Mouse (Mus musculus) intestine, postnatal 0 days (tissue): ENCODE measurements around the gene Olfr282. TPM values are rescaled to one million over a fixed set of nuclear protein-coding genes. Genes with fewer than 3 reads are reported as not detected.
"Not testable (repeated sequence)": the region's sequence is repeated elsewhere in the genome, so short reads cannot be mapped to it uniquely, and the experiment has no call there.

ENCODE experiments used
- ATAC-seq: fragments of 200-750 bp; cut with Nextera tagmentation; 2 replicates; pipeline ENCODE4 v1.8.0; 2017; ENCODE audit warnings: mild to moderate bottlenecking, moderate TSS enrichment, moderate library complexity
- H3K27ac ChIP-seq: fragments of 300-500 bp; sonication (generic); 2 replicates; pipeline ENCODE4 v1.5.1; 2014; ENCODE audit warnings: mild to moderate bottlenecking, low read depth, low read length, moderate library complexity
- H3K27me3 ChIP-seq: fragments of 300-500 bp; sonication (generic); replicated peaks from 2 replicates; pipeline ENCODE4 v1.6.1; 2014; ENCODE audit warnings: low read length, mixed read lengths; ENCODE audit not compliant: control insufficient read depth, insufficient read depth
- H3K36me3 ChIP-seq: fragments of 300-500 bp; sonication (generic); 2 replicates; pipeline ENCODE4 v1.6.1; 2014; ENCODE audit warnings: mild to moderate bottlenecking, moderate library complexity; ENCODE audit not compliant: control insufficient read depth, insufficient read depth
- H3K4me1 ChIP-seq: fragments of 300-500 bp; sonication (generic); replicated peaks from 2 replicates; pipeline ENCODE4 v1.6.1; 2014; ENCODE audit warnings: antibody characterized with exemption, low read length, mixed read lengths; ENCODE audit not compliant: control insufficient read depth, insufficient read depth
- H3K4me2 ChIP-seq: fragments of 300-500 bp; sonication (generic); replicated peaks from 2 replicates; pipeline ENCODE4 v1.6.1; 2014; ENCODE audit warnings: low read depth, mild to moderate bottlenecking, moderate library complexity
- H3K4me3 ChIP-seq: fragments of 300-500 bp; sonication (generic); 2 replicates; pipeline ENCODE4 v1.5.1; 2014; ENCODE audit warnings: low read depth, low read length
- H3K9ac ChIP-seq: fragments of 300-500 bp; sonication (generic); 2 replicates; pipeline ENCODE4 v1.6.1; 2014; ENCODE audit warnings: mild to moderate bottlenecking, low read depth, low read length
- H3K9me3 ChIP-seq: fragments of 300-500 bp; sonication (generic); 2 replicates; pipeline ENCODE4 v1.6.1; 2016; ENCODE audit warnings: mixed run types; ENCODE audit not compliant: control insufficient read depth
- CTCF ChIP-seq: sonication (generic); IDR thresholded peaks from 2 replicates; pipeline ENCODE4 v1.5.1; 2016; ENCODE audit warnings: low read depth, mild to moderate bottlenecking, control low read depth, antibody characterized with exemption, moderate library complexity
- WGBS: fragments of 180-500 bp; shearing (Covaris S2); extraction: QIAGEN DNeasy Blood & Tissue Kit; methylation state at CpG from one replicate; pipeline ENCODE4 v1.1.7; 2014; 5-methylcytosine and 5-hydroxymethylcytosine counted together
- polyA plus RNA-seq: library from polyadenylated mRNA; unstranded; fragments of >200 nt; fragmentation: Nextera tagmentation; extraction: Ambion mirVana; gene quantifications from 2 replicates; pipeline ENCODE4 v1.2.1, GENCODE M21; 2015

The Olfr282 gene
- polyA plus RNA-seq, result not detected in 2 replicates

DNA sequence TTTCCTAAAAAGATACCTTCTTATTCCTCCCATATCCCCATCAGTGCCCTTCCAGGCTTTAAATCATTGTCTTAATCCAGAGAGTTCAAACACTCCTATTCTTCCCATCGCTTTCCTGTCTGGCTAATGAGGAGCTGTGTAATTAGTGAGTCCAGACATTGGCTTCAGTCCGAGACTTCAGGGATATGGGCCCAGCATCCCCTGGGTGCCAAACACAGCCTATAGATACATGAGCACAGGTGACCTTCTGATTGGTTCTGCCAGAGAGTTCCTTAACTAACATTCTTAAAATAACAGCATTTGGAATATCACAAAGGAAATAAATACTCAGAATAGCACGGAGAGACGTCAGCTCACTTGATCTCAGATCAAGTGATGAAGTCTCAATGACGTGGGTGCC lies at the start of gene Olfr282:
Gene Olfr282, plus strand, starts transcription at position 301 of the 400 bp plus-strand sequence.
- H3K27ac ChIP-seq, H3K9ac ChIP-seq, H3K4me2 ChIP-seq, H3K4me1 ChIP-seq, H3K4me3 ChIP-seq, ATAC-seq, H3K36me3 ChIP-seq, H3K27me3 ChIP-seq, H3K9me3 ChIP-seq: not testable (repeated sequence)
- 74% methylated on average over 5 of the region's 5 CpGs for whole genome bisulfite sequencing

DNA sequence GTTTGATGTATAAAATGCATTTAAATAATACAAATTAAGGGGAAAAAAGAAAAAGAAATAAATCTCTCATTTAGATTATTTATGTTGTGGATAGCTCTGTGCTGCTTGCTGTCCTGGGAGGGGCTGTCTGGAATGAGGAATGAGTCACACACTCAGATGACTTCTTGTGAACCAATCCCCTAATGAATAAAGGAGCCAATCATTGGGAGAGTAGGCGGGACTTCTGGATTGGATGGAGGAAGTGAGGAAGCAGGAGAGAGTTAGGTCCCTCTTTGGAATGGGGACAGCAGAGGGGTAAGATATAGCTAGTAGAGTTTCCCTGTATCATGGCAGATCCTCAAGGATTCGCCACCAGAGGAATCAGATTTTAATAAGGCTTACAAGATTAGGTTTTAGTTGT lies 43.4 kb upstream of the Olfr282 start:
- Histone ChIP-seq H3K4me3 (no peak overlapping the region), H3K36me3 (no peaks in the 10 kb centered on the region), H3K9me3 (no peaks in the 10 kb centered on the region), H3K27ac (no peak overlapping the region), H3K4me1 (no peaks in the 10 kb centered on the region), H3K9ac (no peak overlapping the region), H3K27me3 (no peaks in the 10 kb centered on the region), H3K4me2 (no peak overlapping the region)
- WGBS, result 75% methylated on average over 2 of the region's 2 CpGs
- ATAC-seq, result no peak
- TF ChIP-seq CTCF, result no peak

DNA sequence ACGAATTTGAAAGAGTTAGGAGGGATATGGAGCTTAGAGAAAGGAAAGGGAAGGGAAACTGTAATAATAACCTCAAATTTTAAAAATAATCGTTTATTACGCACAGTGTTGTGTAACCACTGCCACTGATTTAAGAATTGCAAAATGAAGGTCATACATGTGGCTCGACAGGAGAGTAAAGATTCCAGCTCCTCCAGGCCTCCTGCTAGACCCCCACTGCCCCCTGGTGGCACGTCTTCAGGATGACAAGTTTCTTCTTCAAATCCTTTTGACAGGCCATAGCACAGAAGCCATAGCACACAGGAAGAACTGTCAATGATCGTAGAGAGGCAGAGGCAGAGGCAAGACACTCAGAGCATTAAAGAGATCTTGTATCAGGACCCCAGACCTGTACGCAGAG lies 41.2 kb upstream of the Olfr282 start:
- H3K36me3 ChIP-seq, result no peaks in the 10 kb centered on the region
- H3K9me3 ChIP-seq, result no peaks in the 10 kb centered on the region
- H3K4me2 ChIP-seq, result no peak overlapping the region
- no peak overlapping the region for H3K9ac ChIP-seq
- ATAC-seq, result no peak
- no peak overlapping the region for H3K27ac ChIP-seq
- no peaks in the 10 kb centered on the region for H3K27me3 ChIP-seq
- H3K4me3 ChIP-seq, result no peak overlapping the region
- 27% methylated on average over 7 of the region's 7 CpGs for WGBS
- no peaks in the 10 kb centered on the region for H3K4me1 ChIP-seq
- TF ChIP-seq CTCF, result peak; percentile 95

GRCm38 (mm10) chr15:98391081-98391902 lies 39.7 kb upstream of the Olfr282 start:
- Histone ChIP-seq H3K9me3 (no peaks in the 10 kb centered on the region), H3K27ac (no peak overlapping the region), H3K4me1 (no peaks in the 10 kb centered on the region), H3K4me2 (no peak overlapping the region), H3K9ac (no peak overlapping the region), H3K4me3 (no peak overlapping the region), H3K36me3 (no peaks in the 10 kb centered on the region), H3K27me3 (no peaks in the 10 kb centered on the region)
- no peak for ATAC-seq
- no peak for TF ChIP-seq CTCF
- 67% methylated on average over 10 of the region's 10 CpGs for WGBS

GRCm38 (mm10) chr15:98391903-98392187 lies 39.2 kb upstream of the Olfr282 start:
- Histone ChIP-seq H3K4me3 (no peak overlapping the region), H3K4me2 (no peak overlapping the region), H3K27me3 (no peaks in the 10 kb centered on the region), H3K9ac (no peak overlapping the region), H3K9me3 (no peaks in the 10 kb centered on the region), H3K27ac (no peak overlapping the region), H3K4me1 (no peaks in the 10 kb centered on the region), H3K36me3 (no peaks in the 10 kb centered on the region)
- no peak for ATAC-seq
- WGBS, result 34% methylated on average over 2 of the region's 2 CpGs
- no peak for TF ChIP-seq CTCF

- no peak for ATAC-seq
- Histone ChIP-seq H3K27me3 (no peaks in the 10 kb centered on the region), H3K4me1 (no peaks in the 10 kb centered on the region), H3K9me3 (no peaks in the 10 kb centered on the region), H3K27ac (no peak overlapping the region), H3K4me2 (no peak overlapping the region), H3K36me3 (no peaks in the 10 kb centered on the region), H3K9ac (no peak overlapping the region), H3K4me3 (no peak overlapping the region)
- TF ChIP-seq CTCF, result no peak
- 36% methylated on average over 1 of the region's 1 CpGs for WGBS
Observed at GRCm38 (mm10) chr15:98397136-98397535, 33.9 kb upstream of the Olfr282 start.
